Mouse (Mus musculus) frontal cortex, adult (tissue): ENCODE measurements around the gene Usf1.

ENCODE experiments used
- ATAC-seq: cut with Nextera tagmentation; 2 replicates; pipeline ENCODE4 v1.9.2; 2017; ENCODE audit warnings: mild to moderate bottlenecking, moderate library complexity, mixed read lengths; ENCODE audit not compliant: low TSS enrichment

The Usf1 gene

DNA sequence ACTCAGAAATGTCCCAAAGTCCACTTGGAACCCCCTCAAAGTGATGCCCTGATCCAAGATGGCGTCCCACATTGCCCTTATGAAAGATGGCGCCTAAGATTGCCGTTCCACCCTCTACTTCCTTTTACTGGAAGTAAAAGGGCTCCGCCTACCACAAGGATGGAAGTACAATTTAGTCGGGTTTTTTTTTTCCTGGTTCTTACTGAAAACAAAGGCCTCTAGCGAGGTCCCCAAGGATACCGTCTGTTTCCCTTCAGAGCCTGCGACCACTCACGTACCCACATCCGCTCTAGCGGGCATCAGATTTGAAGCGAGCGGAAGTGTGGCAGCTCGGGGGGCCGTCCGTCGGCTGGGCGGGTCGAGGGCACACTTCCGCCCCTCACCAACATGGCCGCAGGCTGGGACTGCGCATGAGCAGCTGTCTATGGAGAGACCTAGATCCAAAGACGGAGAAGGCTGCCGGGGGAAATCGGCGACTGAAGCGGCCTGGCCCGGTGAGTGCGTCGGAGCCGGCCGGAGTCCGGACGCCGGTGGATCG is at the start of gene Usf1:
Gene Usf1, plus strand, starts transcription at position 367 of the 538 bp plus-strand sequence.
- peak; percentile 97 for ATAC-seq

DNA sequence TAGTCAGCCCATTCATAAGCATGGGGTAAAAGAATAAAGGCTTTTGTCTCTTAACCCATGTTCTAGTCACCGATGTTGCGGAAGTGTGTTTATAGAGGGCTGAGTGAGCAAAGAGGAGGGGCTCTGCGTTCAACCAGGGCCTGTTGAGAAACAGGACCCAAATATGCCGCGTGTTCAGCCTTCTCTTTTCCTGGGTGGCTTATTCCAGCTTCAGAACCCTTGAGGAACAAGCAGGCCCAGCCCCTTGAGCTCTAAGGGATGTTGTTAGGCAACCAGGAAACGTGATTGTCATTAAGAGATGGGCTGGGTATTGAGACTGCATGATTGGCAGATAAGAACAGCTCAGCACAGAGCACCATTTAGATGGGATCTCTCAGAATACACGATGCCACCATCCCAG is 45.2 kb upstream of the Usf1 start:
- ATAC-seq: no peak

DNA sequence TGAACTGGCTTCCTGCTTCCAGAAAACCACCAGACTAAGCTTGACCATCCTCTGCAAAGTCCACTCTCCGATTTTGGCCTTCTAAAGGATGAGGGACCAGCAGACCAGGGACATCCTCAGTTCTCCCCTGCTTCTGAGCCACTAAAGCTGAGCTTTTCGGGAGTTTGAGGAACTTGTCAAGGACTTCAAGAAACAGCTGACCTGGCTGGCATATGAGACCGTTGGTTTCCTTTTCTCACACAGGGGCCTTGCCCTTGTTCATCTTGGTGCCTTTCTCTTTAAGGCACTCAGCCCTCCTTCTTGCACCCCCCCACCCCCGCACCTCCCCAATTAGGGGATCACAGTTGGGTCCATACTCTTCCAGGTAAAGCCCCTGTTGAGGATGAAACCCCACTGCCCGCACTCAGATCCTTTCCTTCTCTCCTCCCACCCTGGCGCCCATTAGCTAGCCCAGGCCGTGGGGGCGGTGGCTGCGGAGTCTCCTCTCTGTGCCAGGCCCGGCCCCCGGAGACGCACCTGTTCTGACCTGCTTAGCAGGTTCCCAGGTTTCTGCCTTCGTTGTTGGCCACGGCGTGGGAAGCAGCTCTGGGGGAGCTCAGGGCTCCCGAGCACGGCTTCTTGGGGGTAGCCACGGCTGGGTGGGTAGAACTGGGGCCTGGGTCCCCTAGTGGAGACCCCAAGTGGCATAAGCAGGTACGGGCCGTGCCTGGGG is 41.1 kb upstream of the Usf1 start, which contains the start of gene Nectin4:
Gene Nectin4, plus strand, starts transcription at position 255 of the 712 bp plus-strand sequence.
- ATAC-seq: no peak

DNA sequence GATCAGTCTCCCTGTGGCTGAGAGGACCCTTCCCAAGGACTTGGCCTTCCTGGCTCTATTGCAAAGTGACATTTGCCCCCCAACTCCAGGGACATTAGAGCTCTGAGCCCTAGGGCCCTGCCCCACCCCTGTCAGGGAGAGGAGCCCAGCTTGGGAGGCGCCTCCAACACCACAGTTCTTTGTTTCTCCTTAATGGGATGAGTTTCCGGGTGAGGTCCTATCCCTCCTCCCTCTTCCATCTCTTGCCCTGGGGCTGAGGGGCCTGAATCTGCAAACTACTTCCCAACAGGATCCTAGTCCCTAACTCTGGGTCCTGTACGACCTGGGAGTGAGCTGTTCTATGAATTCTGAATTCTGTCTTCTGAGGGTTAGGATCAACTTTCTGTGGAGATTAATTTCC is 38.2 kb upstream of the Usf1 start:
- no peak for ATAC-seq

DNA sequence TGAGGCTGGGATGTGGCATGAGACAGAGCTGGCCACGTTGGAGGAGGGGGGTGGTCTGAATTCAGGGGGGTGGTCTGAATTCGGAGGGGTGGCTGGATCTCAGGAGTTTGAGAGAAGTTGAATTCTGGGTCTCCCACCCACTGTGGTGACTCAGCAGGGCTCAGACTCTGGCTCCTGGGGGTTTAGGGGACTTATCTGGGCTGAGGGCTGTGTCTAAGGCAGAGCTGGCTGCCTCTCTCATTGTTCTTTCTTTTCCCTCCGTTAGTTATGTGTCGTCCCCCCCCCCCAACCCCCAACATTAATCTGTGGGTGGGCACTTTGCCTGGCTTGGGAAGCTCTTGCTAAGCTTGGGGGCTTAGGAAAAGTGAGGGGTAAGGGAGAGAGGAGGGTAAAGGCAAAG is 37.2 kb upstream of the Usf1 start:
- ATAC-seq: no peak

DNA sequence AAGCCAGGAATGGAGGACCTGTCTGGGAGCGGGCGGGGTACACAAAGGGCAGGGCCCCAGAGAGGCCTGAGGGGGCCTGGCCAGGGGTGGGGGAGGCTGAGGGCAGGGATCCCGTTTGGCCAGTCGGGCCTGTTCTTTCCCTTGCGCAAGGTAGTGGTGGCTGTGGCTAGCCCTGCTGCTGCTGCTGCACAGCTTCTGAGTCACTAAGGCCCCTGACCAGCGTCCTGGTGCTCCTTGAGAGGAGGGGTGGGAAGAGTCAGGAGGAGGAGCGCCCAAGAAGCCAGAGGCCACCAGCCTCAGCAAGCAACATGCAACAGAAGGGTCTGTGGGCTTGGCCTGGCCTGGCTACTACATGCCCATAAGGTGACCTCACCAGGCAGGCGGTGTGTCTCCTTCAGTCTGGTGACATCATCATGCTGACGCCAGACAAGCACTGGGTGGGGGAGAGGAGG is 35.4 kb upstream of the Usf1 start:
- ATAC-seq: no peak

DNA sequence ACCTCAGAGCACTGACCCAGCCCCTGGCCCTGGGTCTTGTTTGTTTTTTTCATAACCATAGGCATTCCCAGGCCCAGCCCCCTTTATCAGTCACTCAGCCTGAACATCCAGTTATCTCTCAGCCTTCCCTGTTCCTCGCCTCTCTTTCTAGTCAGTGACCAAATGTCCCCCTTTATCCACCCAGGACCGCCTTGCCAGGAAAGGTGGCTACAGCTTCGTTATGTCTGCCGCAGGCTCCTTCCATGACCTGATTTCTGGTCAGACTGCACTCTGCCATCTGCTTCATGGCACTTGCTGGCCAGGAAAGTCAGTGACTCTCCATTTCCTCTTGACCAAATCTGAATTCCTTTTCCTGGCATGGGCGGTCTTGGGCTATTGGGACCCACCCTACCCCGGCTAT is 32.8 kb upstream of the Usf1 start:
- ATAC-seq: no peak

DNA sequence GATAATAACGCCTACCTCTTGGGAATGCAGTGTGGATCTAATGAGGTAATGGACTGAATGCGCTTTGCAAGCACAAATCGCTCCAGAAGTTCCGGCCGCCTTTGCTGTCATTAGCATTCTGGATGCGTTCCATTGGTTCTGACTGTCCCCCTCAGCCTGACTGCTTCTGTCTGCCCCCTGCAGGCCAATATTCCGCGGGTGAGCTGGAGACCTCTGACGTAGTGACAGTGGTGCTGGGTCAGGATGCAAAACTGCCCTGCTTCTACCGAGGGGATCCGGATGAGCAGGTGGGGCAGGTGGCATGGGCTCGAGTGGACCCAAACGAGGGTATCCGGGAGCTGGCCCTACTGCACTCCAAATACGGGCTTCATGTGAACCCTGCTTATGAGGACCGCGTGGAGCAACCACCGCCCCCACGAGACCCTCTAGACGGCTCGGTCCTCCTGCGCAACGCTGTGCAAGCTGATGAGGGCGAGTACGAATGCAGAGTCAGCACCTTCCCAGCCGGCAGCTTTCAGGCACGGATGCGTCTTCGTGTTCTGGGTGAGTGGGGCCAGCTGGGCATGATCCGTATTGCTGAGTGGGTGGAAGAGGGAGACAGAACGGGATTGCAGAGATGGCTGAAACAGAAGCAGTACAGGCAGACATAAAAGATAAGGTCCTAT is 31.0 kb upstream of the Usf1 start:
- peak; percentile 76 for ATAC-seq

DNA sequence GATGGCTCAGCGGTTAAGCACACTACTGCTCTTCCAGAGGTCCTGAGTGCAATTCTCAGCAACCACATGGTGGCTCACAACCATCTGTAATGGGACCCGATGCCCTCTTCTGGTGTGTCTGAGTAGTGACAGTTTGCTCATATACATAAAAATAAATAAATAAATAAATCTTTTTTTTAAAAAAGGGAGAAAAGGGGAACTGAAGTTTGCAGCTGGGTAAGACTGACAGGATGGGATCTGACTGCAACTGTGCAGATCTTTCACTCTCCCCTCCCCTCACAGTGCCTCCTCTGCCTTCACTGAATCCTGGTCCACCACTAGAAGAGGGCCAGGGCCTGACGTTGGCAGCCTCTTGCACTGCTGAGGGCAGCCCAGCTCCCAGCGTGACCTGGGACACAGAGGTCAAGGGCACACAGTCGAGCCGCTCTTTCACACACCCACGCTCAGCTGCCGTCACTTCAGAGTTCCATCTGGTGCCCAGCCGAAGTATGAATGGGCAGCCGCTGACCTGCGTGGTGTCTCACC is 29.0 kb upstream of the Usf1 start:
- no peak for ATAC-seq

DNA sequence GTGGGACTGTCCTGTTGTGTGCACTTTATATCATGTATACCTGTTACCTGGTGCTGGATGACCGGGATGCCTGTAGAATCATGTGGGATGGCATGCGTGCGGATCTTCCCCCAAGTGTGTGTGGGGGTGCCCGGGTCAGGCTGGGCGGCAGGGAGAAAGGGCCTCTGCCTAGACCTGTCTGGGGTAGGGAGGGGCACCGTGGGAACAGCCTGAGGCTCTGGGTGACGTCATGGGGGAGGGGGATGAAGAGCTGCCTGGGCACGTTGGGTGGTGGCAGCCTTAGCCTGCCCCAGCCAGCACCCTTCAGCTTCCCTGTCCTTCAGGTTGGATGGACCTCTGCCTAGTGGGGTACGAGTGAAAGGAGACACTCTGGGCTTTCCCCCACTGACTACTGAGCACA is 26.8 kb upstream of the Usf1 start:
- ATAC-seq: no peak

DNA sequence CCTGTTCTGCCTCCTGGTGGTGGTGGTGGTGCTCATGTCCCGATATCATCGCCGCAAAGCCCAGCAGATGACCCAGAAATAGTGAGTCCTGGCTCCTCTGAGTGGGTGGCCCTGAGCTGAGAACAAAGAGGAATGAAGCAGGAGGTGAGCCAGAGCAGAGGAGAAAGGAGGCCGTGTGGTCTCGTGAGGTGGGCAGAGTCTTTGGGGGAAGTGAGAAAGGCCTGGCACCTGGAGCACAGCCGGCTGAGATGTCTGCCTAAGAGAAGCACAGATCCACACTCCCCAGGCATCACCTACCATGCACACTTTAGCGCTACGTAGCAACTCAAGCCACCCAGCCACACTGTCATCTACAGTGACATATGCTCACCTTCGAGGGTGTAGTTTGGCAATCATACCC is 25.9 kb upstream of the Usf1 start:
- no peak for ATAC-seq

DNA sequence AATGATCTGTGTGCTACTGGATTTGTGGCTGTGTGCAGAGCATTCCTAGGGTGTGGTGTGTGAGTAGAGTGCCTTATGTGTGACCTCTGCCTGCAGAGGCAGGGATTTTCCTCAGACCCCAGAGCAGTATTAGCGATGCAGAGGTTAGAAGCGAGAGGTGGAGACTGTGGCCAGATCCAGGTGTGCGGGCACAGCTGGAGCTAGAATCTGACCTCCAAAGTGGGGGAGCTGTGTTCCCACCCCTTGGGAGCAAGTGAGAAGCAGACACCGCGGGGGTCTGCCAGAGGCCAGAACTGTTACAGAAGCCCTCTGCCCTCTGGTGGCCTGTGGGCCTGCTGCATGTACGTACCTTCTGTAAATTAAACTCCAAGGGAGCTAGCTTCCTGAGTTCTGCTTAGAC is 24.0 kb upstream of the Usf1 start:
- no peak for ATAC-seq

DNA sequence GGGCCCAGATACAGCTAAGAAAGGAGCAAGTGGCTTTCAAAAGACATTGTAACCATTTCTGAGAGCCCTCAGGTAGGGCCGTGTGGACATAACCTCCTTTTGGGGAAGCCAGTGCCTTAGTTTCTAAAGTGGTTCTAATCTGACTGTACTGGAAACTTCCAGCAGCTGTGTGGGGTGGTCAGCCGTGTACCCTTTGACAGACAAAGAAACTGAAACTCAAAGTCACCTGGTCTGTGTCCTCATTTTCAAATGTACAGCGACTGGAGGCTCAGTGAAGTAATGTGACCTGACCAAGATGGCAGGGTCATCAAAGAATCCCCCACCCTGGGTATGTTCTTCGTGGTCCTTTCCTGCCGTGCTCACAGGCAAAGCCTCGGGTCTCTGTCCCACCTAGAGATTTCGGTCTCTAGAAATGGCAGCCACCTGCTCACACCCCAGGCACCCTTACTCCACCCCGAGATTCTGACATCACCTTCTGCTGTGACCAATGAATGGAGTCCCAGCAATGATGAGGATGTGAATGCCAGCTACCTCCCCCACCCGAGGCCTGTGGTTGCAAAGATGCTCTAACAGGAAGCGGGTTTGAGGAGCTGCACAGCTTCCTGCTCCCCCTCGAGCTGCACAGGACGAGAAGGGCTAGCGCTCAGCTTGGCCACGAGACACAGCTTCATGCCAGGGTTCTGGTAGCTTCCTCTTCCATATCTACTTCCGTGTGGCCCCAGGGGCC is 22.6 kb upstream of the Usf1 start, which contains the start of gene Arhgap30:
Gene Arhgap30, plus strand, starts transcription at position 579 of the 727 bp plus-strand sequence.
- ATAC-seq: no peak

DNA sequence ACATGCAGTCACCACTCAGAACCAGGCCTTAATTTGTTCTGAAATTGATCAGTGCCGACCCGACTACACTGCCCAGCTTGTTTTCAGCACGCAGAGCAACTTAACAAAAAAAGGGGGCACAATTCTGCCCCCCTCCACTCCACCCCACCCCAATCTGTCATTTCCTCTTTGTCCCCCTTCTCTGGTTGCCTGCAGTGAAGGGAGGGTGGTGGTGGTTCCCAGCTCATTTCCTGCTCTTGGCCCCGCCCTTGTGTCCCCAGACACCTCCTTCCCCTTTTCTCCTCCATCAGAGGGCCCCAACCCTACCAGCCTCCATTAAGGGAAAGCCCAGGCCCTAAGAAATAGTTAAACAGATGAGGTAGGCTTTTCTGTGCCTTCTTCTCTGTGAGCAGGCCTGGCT is 21.0 kb upstream of the Usf1 start:
- ATAC-seq: no peak; the same call in 1 of the 2 replicates

DNA sequence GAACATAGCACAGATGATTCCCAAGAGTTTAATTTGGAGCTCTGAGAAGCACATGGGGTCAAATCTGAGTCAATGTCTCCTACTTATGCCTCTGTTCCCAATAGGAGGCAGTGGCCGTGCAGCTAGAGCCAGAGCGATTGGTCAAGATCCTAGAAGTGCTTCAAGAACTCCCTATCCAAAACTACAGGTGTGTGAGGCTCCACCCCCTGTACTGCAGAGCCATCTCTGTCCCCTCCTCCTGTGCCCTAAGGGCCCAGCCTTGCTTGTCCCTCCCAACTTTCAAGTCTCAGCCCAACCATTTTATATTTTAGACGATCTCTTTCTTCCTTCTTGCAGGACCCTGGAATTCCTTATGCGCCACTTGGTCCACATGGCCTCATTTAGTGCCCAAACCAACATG is 9.3 kb upstream of the Usf1 start:
- no peak for ATAC-seq

DNA sequence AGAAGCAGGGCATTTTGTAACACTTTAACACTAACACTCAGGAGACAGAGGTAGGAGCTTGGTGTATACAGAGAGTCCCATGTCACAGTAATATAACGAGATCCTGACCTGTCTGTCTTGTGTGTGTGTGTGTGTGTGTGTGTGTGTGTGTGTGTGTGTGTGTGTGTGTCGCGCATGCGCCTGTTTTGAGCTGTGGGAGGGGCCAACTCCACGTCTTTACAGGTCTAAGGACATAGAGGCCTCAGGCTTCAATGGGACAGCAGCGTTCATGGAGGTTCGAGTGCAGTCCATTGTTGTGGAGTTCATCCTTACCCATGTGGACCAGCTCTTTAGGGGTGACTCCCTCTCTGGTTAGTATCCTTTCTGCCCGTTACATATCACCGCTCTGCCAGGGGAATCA is 8.1 kb upstream of the Usf1 start:
- ATAC-seq: no peak

DNA sequence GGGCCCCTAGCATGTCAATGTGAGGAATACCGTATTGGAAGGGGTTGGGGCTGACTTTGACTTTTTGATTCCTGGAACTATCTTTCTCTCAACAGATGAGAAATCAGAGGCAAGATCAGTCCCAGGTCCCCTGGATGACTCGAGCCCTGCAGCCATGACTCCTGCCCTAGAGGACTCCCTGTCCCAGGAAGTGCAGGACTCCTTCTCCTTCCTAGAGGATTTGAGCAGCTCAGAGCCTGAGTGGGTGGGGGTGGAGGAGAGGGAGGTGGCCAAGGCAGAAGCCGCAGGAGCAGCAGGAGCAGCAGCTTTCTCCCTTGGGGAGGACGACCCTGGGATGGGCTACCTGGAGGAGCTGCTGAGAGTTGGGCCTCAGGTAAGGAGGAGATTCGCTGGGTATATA is 3.9 kb upstream of the Usf1 start:
- no peak for ATAC-seq

DNA sequence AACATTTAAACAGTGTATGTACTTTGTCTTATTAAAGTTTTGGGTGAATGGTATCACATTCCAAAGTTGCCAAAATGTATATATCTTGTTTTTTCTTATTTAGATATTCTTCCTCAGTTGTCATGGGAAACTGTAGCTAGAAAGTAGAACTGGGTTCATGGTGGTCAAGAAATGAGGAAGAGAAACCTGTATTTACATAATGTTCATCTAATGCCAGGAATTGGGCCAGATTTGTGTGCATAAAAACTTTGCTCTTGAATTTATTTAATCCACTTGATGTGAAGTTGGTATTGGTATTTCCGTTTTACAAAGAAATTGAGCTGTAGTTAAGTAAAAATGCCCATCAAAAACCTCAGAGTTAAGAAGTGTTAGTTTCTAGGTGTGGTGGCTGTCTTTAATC is 882 bp upstream of the Usf1 start:
- ATAC-seq: no peak

DNA sequence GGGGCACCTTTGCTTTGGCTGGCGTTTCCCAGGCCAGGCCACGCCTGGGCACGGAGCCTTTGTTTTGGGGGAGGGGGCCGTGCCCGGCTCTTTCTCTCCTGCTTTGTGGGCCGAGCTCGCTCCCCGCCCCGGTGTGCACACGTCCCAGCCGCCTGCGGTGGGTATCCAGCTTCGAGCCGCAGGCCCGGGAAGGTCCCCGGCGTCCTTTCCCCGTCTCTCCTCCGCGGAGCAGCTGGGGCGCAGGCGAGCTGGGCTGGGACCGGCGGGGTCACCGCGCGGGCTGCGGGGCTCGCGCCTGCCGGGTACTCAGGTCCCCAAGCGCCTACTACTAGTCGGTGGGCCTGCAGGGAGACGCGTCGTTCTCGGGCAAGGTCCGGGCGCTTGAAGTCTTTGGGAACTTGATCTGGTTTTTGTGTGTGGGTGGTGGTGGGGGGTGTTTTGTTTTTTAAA is 404 bp downstream of the Usf1 start:
- ATAC-seq: peak; percentile 64

DNA sequence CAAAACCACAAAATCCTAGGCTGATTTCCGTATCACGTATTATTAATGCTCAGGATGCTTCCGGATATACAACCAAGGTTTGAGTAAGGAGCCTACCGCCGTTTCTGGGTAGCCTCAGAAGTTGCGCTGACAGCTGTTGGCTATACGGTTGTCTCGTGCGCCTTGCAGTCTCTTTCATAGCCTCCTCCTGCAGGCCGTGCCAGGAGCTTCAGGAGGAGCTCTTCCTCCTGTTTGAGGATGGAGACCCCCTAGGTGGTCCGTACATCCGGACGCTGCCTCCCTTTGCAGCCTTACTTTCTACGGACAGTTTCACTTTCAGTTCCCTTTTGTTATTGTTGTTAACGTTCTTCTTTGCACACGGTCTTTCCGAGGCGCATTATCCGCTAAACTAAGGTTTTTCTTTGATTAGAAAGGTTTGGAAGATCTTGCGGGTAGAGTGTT is 908 bp downstream of the Usf1 start:
- peak; percentile 35 for ATAC-seq

DNA sequence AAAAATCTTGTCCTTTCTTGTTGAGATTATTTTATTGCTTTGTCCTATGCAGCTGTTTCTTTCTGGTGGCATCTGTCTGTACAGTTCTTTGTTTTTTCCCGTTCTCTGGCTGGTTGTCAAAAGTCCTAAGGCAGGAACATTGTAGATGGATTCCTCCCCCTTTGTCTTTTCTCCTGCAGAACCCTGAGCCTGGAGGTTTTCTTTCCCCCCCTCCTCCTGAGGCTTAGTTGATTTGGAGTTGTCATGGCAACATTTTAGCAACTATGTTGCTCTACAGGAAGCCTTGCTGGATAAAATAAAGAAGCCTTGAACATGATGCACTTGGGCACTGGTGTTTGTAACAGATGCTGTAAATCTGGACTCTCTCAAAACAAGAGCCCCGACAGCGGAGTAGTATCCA is 1.3 kb downstream of the Usf1 start:
- ATAC-seq: peak; percentile 28; the same call in 1 of the 2 replicates

DNA sequence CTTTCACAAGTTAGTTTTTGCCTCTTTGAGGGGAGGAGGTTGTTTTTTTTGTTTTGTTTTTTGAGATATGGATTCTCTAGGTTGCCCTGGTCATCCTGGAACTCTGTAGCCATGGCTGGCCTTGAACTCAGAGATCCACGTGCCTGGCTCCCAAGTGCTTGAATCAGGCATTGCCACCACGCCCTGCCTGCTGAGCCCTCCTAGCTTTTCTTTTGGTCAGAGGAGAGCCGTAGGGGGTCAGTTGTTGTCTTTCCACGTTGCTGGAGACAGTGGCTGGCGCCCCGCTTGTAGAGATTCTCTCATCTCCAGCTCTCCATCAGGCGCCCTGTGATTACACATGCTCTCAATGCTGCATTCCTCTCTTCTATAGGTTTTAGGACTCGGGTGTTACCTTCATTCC is 2.5 kb downstream of the Usf1 start:
- no peak for ATAC-seq
